Mouse (Mus musculus): ENCODE measurements around the gene Tbc1d8.

GRCm38 (mm10) chr1:39344981-39345600 is 133.5 kb downstream of the Tbc1d8 start:
- TF ChIP-seq CTCF (IDR thresholded peaks at IDR 0.05) (peak; percentile 29), POLR2A (IDR thresholded peaks at IDR 0.05; ENCODE audit: insufficient read depth, low read depth, low read length) (no peak)

Measured in heart, adult 2 months (tissue).